Mouse (Mus musculus) hindlimb bud, embryonic 11.5 days (tissue): ENCODE data around the gene Cstb.
"Not testable (repeated sequence)": the region's sequence is repeated elsewhere in the genome, so short reads cannot be mapped to it uniquely, and the experiment has no call there.

Experiments used
- DNase-seq: peaks from one replicate; pipeline ENCODE4 v3.0.0-alpha.2; 2012; ENCODE audit warnings: low read depth, low spot score; ENCODE audit errors: extremely low spot score

Gene Cstb

GRCm38 (mm10) chr10:78414936-78415335 lies 10.5 kb upstream of the Cstb start:
- DNase-seq = not testable (repeated sequence)

- DNase-seq = no peak
Measured at GRCm38 (mm10) chr10:78417888-78418287, 7.6 kb upstream of the Cstb start.

DNA sequence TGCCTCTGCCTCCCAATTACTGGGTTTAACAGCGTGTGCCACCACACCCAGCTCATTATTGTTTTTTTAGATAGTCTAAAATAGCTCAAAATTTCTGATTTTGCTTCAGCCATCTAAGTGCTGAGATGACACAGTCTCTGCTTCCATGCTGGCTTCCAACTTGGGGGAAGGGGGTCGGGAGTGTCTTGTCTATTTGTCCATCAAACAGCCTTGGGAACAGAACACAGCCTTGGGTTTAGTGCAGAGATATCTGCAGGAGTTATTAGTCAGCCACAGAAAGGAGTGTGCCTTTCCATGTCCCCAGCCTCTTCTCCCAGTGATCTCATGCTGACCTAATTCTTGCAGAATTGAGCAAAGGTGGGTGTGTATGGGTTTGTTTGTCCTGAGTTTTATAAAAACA lies 6.7 kb upstream of the Cstb start:
- no peak for DNase-seq

DNA sequence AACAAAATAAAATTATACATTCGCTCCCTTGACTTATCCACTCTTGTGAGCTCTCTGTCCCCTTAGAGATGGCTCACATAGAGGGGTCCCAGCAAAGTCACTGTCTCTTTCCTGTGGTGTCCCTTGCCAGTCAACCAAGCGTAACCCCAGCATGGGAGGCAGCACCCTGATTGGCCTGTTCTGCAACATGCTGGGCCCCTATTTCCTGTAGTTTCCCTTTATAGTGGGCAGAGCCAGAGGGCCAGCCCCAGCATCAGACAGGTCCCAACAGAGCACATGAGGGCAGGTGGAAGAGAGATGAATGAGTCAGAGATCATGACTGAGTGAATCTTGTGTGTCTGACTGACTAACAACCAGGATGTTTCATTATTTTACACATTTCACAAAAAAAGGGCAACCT lies 4.5 kb upstream of the Cstb start:
- no peak for DNase-seq

DNA sequence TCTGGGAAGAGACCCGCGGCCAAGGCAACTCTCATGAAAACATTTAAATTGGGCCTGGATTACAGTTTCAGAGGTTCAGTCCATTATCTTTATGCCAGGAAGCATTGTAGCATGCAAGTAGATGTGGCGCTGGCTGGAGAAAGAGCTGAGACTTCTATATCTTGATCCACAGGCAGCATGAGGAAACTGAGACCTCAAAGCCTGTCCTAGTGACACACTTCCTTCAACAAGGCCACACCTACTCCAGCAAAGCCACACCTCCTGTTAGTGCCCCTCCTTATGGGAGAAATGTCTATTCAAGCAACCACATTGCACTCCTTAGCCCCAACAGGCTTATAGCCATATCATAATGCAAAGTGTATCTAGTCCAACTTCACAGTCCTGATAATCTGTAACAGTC lies 2.9 kb upstream of the Cstb start:
- DNase-seq = no peak

- no peak for DNase-seq
Measured at GRCm38 (mm10) chr10:78426117-78426735, 757 bp downstream of the Cstb start.

GRCm38 (mm10) chr10:78428070-78428469 lies 2.6 kb downstream of the Cstb start:
- DNase-seq = no peak

DNA sequence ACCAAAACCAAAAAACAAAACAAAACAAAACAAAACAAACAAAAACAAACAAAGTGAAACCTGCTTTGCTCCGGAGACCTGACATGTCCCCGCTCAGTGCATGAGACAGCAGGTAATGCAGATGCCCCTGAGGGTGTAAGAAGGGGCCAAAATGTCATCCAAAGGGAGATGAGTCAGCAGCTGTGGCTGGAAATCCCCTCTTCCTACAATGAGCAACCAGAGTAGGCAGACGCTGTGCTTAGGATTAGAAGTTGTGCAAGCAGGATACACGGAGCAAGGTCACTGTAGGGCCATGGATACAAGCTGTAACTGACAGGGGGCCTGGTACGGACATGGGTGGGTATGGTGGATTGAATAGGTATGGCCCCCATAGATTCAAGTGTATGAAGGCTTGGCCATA lies 3.7 kb downstream of the Cstb start:
- DNase-seq = no peak

GRCm38 (mm10) chr10:78429776-78430175 lies 4.3 kb downstream of the Cstb start:
- DNase-seq = no peak

- no peak for DNase-seq
Measured at GRCm38 (mm10) chr10:78432853-78433252, 7.4 kb downstream of the Cstb start.

DNA sequence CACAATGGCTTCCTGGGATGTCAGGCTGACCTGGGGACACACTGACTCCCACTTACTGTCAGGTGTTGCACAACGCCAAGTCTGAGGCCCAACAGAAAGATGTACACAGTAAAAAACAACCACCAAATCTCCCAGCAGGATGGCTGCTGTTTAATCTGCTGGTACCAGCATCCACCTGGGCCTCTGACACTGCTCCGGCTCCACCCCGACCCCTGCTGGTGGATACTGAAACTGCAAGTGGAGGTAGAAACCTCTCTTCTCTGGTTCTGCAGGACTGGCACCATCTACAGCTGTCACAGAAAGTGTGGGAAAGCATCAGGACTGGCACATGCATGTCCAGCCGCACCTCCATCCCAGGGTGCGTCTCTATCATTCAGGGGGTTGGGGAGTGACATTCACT lies 12.6 kb downstream of the Cstb start:
- peak; percentile 20 for DNase-seq

DNA sequence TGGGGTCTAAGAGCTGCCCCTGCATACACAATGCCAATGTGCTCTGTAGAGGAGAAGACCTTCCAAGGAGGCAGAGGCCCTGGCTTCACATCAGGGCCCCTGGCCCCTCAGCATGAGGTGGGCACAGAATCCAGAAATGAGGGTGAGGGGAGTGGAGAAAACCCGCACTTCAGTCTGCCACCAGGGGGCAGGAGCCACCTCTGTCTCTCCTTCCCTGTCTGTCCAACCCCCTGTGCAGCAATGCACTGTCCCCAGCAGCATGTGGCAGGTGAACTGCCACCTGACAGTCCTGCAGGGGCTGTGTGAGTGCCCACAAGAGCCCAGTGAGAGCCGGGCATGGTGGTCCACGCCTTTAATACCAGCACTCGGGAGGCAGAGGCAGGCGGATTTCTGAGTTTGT lies 14.1 kb downstream of the Cstb start:
- no peak for DNase-seq

DNA sequence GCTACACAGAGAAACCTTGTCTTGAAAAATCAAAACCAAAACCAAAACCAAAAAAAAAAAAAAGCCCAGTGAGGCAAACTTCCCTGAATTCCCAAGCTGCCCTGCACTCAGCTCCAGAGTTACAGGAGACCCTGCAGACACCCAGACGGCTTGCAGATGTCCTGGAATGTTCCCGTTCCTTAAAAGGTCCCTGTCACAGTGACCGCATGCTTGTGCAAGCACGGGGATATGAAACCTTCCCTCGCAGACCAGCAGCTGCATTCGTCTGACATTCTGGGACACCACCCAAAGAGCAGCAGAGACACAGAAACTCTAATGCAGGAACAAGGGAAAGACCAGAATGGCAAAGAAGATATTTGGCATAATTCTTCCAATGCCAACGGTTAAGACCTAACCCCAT lies 14.5 kb downstream of the Cstb start:
- no peak for DNase-seq

GRCm38 (mm10) chr10:78440812-78441211 lies 15.3 kb downstream of the Cstb start:
- DNase-seq = no peak

DNA sequence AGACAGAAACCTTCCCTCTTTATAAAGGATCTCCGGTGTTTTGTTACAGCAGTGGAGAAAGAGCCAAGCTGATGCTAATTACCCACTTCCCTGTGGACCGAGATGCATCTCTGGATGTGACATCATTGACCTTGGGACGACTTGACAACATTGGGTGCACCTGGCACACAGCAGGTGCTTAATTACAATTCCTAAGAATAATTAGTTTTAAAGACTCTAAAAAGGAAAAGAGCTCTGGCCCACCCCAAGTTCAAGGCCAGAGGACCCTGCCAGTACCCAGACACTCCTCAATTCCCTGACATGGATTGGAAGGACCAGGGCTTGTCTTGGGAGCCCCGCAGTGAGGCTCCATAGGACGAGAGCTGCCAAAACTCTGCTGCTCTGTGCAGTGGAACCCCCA lies 16.1 kb downstream of the Cstb start:
- no peak for DNase-seq

GRCm38 (mm10) chr10:78442292-78442691 lies 16.8 kb downstream of the Cstb start:
- DNase-seq = no peak

DNA sequence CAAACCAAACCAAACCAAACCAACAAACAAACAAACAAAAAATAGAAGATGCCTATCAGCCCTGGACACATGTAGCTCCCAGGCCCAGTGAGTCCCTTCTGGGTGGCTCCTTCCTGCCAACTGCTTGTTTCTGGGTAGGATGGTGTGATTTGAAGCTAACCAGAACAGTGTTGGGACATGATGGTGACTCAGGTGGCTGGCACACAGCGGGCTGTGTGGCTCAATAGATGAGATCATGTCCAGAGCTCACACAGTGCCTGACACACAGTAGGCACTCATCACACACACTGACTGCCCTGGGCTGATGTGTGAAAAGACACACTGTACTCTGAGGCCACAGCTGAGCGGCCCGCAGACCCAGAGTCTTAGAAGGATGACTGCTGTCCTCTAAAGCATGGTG lies 20.7 kb downstream of the Cstb start:
- DNase-seq = no peak

- no peak for DNase-seq
Measured at GRCm38 (mm10) chr10:78447396-78447795, 21.9 kb downstream of the Cstb start.

DNA sequence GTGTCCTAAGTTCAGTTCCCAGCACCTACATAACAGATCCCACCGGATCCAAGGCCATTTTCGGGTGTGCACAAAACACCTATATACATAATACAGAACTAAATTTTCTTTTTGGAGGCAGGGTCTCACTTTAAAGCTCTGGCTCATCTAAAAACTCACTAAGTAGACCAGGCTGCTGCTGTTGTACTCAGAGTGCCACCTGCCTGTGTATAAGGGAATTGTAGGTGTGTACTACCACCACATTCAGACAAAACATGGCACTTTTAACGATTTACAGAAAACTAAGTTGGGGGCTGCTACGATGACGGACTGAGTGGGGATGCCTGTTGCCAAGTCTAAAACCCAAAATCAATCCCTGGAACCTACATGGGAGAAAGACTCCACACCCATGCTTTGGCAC lies 25.3 kb downstream of the Cstb start:
- DNase-seq = no peak

DNA sequence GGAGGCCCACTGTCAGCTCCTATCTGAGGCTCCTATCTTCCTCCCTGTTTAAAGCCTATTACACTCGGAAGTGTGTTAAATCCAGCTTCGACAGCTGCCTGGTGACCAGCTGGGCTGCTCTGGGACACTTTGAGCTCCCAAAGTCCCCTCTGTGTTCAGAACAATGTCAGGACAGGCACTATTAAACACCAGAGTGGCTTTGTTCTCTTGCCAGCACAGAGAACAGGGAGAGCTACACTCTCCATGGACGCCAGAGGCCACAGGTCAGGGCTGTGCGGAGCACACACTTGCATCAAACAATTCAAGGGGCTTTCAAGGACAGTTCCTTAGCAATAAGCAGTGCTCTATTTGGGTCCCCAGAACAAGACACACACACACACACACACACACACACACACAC lies 27.2 kb downstream of the Cstb start:
- no peak for DNase-seq

- no peak for DNase-seq
Measured at GRCm38 (mm10) chr10:78456696-78457095, 31.2 kb downstream of the Cstb start.

DNA sequence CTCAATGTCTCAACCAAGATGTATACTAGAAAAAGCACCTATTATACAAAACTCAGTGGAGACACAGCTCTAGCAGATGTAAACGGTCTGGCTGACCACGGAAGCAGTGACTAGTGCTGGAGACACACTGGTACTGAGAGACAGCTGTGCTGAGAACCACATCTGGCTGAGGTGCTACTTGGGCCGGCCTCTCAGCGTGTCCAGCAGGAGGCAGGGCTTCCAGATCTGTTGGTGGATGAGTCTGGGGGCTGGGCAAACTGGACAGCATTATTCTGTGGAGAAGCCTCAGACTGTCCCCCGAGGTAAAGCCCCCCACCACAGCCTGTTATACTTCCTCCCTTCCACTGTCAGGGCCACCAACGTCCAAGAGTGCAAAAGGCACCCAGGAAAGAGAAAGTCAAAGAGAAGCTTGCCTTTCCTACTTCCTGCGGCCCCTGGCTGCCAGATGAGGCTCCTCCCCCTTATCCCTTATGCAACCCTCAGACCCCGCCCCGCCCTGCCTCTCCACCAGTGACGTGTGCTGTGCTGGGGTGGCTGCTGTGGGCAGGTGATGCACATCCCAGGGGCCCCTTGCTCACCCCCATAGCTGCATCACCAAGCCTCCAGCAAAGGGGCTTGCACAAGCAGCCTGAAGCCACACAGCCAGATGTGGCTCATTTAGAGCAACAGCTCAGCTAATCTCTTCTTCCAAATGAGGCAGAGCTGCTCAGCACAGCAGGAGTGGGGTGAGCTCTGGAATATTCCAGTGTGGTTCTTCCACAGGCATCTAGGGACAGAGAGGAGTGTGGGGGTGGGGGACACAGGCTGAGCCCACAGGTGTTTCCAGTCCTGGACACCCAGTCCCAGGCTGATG lies 32.3 kb downstream of the Cstb start:
- DNase-seq = no peak
